Mouse (Mus musculus): Measurements from ENCODE around the gene Decr2. TPM values are rescaled to one million over a fixed set of nuclear protein-coding genes. Genes with fewer than 3 reads are reported as not detected.
A peak's percentile ranks its signal among the peaks of the same experiment; 100 is the strongest.
"Not testable (repeated sequence)": the region's sequence is repeated elsewhere in the genome, so short reads cannot be mapped to it uniquely, and the experiment has no call there.

The Decr2 gene
- total RNA-seq (2015; ENCODE audit: low replicate concordance) (1.8 TPM in 1 of 2 replicates, not detected in the other), total RNA-seq (2017; ENCODE audit: low replicate concordance) (1.4 TPM in 1 of 2 replicates, not detected in the other)

DNA sequence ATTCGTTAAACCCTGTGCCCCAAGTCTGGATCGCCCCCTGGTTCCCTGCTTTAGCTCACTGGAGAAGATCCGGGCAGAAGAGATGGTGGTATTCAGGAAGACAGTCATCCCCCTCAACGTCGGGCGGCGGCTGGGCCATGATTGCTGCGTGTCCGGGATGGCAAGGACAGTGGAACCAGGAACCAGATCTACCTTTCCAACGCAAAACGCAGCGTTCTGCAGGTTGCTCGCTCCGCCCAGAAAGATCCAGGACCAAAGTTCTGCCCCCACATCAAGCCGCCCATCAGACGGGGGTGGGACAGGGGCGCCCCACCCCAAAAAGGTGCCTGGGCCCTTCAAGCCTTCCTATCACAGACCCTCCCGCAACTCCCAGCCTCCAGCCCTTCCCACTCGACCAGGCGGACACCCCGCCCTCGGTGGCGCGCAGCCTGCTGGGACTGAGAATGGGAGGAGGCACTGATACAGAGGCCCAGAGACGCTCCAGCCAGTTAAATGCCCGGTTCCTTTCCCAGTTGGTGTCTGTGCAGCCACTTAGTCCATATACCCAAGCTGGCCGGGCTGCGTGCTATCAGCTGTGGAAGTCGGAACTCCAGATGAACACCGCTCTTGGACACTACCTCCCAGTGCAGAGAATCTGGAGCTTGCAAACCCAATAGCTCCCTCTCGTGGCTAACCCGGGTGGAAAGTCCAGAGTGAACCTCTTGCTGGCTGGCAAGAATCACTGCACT is at the start of gene Decr2:
Decr2 (minus strand) TSS at position 433 of the 728 bp plus-strand sequence.
- peak; percentile 83 for ATAC-seq (replicated peaks; ENCODE audit: low FRiP score, poor library complexity, severe bottlenecking)

DNA sequence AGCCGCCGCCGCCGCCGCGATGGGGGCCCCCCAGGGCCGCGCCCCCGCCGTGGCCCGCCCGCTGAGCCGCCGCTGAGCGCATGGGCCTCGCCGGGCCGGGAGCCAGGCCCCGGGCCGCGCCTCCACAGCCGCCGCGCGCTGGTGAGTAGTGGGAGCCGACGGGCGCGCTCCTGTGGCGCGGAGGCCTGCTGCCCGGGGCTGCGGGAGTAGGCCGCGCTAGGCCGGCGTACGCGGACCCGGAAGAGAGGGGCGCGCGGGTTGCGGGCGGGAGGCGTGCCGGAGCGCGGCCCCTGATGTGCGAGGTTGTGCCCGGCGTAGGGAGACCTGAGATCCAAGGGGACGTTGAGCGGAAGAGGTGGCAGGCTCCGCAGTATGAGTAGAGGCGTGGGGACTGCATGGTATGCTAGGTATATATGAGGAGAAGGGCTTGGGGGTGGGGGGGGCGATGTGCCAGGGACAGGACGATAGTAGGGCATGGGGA is 48.8 kb upstream of the Decr2 start:
- ATAC-seq (replicated peaks; ENCODE audit: low FRiP score, poor library complexity, severe bottlenecking): peak; percentile 47

DNA sequence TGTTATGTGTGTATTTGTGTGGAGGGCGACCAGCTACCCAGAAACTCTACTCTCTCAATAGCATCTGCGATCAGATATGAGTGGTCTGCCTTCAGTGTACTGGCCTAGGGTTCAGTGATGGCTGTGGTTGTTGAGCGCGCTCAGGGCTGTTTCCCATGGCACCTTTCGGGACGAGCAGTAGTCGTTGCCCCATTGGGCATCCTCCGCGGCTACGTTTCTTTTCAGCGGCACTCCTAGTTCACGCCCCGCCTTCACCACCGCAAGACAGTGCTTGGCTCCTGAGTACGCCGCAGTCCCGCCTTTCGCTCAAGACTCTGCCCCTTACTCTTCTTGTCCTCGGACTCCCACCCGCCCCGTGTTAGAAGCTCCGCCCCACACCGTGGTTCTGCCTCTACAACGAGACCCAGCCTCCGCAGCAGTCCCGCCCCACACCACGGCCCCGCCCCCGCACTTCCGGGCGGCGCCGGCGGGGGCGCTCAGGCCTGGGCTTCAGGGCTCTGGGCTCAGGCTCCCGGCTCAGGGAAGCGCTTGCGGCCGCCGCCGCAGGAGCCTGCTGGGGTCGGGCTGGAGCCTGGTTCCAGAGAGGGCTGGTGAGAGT is 48.2 kb upstream of the Decr2 start, which contains the start of gene Axin1:
Axin1 (plus strand) TSS at position 450 of the 598 bp plus-strand sequence.
- peak; percentile 91 for ATAC-seq (replicated peaks; ENCODE audit: low FRiP score, poor library complexity, severe bottlenecking)

DNA sequence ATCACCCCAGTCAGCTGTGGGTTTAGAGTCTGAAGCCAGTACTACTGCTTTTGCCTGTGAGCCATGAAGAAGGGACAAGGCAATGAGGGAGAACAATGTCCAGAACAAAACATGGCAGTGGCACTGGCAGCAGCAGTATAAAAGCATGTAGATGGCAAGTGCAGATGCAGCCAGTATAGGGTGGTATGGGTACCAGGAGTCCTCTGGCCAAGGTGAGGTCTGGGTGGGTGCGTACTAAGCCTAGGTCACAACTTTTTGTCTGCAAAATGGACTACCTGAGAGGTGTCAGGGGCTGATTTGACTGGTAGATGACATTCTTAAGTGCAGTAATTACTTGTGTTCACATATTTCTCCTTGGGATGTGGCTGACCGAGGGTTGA is 47.6 kb upstream of the Decr2 start:
- no peak for ATAC-seq (replicated peaks; ENCODE audit: low FRiP score, poor library complexity, severe bottlenecking)

DNA sequence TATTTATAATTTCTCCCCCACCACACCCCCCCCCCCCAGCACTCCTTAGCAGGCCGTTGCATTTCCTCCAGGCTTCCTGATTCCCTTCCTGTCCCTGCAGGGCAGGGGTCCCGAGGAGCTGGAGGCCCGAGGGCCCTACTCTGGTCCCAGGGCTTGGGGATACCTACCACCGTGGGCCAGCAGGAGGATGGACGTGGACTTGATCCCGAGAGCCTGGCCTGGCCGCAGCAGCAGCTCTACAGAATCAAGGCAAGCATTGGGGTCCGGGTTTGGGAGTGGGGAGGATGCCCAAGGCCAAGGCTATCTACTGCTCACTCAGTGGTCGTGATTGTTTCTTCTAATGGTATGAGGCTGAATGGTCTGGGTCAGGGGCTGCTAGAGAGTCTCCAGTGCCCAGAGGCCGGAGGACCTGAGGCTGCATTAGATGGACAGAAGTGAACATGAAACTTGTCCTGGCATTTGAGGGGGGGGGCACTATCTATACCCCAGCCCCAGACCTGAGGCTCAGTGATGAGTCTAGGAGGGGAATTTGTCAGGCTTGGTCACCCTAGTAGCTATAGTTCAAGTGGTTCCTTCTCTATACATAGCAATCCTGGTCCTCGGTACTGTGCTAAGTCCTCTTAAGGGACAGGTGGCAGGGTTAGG is 47.1 kb upstream of the Decr2 start:
- ATAC-seq (replicated peaks; ENCODE audit: low FRiP score, poor library complexity, severe bottlenecking): no peak

DNA sequence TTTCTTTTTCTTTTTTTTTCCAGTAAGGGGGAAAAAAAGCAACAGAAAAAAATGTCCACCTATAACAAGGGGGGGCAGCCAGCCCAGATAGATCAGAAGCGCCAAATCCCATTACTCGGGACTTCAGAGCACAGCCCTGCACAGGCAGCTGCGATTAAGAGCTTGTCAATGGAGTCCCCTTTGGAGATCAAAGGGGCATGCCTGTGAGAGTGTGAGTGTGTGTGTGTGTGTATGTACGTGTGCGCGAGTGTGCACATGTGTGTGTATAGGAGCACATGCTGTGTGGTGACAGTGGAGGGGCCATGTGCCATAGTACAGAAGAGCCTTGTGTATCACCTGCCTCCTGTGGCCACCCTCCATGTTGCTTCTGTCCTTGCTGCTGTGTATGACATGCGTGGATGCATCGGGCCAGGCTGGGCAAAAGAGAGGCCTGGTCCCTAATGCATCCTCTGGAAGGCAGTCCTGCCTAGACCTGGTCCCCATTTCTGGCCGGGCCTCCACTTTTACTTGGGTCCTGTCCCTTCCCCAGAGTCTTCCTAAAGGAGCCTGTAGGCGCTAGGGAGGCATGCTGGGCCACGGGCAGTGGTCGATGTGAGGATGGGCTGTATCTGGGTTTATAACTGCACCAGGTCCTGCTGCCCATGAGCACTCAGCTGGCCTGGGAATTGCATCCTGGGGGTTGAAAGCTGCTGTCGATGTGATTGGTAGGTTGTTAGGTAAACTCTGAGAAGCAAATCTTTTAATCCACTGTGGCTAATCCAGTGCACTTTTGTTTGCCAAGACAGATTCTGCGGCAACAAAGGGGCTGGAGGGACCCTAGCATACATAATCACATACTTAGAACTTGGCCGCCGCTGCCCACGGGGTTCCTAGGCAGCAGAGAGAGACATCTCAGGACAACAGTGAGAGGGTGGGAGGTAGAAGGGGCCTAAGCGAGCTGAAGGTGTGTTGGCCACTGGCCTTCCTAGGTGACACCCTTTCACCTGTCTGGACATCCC is 42.0 kb upstream of the Decr2 start:
- no peak for ATAC-seq (replicated peaks; ENCODE audit: low FRiP score, poor library complexity, severe bottlenecking)

DNA sequence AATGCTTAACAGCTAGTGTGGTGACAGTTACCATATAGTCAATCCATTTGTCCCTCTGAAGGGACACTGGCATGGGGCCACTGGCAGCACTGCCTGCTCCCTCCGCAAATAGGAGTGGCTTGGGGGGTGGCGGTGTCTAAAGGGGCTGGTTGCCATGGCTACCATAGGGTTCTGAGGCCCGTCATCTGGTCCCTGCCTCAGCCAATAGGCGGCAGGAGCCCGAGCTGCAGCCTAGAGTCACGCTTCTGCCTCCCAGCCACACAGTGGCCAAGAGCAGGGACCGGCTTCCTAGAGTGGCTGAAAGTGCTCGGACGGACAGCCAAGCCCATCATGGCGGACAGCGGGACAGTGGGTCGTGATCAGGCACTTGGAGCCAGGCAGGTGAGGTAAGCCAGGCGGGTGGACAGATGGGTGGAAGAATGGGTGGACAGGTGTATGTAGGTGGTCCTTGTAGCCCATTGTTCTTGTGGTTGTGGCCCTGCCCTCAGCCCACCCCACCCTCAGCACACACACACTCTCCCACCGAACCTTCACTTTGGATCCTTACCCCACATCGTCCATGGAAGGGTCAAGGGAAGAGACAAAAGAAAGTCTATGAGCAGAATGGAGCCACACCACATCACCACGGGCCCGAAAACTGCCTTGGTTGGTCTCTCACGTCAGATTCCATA is 41.1 kb upstream of the Decr2 start:
- ATAC-seq (replicated peaks; ENCODE audit: low FRiP score, poor library complexity, severe bottlenecking): no peak

DNA sequence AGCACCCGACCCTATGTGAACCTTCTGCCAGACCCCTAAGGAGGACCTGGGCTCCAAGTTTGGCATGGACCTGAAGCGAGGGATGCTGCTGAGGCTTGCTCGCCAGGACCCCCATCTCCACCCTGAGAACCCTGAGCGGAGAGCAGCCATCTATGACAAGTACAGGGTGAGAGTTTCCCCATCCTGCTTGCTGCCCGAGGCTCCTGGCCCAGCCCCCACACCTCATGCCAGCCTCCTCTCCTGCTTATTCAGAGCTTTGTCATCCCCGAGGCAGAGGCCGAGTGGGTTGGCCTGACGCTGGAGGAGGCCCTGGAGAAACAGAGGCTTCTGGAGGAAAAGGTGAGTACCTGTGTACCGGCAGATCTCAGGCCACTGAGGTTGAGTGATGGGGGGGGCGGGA is 35.1 kb upstream of the Decr2 start:
- no peak for ATAC-seq (replicated peaks; ENCODE audit: low FRiP score, poor library complexity, severe bottlenecking)

DNA sequence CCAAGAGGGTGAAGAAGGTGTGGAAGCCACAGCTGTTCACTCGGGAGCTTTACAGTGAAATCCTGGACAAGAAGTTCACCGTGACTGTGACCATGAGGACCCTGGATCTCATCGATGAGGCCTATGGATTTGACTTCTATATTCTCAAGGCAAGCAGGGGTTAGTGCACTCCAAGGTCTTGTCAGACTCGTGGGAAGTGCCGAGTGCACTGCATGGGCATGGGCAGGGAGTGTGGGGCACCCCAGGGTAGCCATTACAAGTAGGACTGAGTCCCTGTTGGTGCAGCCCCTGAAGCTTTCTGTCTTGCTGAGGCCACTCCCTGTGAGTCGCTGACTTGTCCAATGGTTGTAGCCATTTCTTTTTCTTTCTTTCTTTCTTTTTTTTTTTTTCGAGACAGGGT is 34.4 kb upstream of the Decr2 start:
- ATAC-seq (replicated peaks; ENCODE audit: low FRiP score, poor library complexity, severe bottlenecking): no peak

DNA sequence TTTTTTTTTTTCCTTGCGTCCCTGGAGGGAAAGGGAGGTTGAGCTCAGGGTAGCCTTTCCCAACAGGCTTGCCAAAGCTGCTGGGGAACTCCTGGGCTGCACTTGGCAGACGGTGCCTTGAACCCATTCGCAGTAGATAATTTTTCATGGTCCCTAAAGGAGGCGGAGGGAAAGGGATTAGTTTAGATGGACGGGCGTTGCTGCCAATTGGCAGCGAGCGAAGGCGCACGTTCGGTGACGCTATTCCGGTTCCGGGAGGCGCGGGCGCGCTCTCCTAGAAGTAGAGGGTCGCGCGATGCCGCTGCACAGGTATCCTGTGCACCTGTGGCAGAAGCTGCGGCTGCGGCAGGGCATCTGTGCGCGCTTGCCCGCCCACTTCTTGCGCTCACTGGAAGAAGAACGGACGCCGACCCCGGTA is 33.1 kb upstream of the Decr2 start, which contains the start of gene Mrpl28:
Mrpl28 (plus strand) TSS at position 234 of the 418 bp plus-strand sequence.
- ATAC-seq (replicated peaks; ENCODE audit: low FRiP score, poor library complexity, severe bottlenecking): peak; percentile 92

DNA sequence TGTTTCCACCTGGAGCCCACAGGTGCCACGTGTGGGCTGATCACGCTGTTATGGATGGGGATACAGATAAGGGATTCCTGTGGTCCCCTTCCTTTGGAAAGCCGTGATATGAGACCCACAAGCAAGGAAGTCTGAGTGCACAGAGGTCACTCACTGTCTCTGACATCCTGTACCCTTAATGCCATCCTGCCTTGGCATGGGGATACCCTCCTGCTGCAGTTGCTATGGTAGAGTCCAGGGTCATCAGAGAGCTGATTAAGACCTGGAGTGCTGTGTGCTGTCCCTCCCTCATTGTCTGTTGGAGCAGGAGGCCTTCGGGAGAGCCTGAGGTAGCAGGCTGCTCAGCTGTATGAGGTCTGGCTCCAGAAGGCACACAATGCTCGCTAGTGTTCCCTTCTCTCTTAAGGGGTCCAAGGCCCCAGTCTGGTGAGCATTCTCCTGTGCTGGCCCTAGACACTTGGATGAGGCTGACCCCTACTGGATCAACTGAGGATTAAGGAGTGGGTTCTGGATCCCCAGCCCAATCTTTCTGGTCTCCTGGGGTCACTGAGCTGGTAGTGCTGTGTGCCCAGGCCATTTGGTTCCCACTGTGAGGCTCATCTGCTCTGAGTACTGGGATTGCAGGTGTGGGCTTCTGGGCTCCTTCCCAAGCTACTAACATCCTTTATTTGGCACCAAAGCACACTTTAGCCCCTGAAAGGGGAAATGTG is 32.4 kb upstream of the Decr2 start:
- no peak for ATAC-seq (replicated peaks; ENCODE audit: low FRiP score, poor library complexity, severe bottlenecking)

DNA sequence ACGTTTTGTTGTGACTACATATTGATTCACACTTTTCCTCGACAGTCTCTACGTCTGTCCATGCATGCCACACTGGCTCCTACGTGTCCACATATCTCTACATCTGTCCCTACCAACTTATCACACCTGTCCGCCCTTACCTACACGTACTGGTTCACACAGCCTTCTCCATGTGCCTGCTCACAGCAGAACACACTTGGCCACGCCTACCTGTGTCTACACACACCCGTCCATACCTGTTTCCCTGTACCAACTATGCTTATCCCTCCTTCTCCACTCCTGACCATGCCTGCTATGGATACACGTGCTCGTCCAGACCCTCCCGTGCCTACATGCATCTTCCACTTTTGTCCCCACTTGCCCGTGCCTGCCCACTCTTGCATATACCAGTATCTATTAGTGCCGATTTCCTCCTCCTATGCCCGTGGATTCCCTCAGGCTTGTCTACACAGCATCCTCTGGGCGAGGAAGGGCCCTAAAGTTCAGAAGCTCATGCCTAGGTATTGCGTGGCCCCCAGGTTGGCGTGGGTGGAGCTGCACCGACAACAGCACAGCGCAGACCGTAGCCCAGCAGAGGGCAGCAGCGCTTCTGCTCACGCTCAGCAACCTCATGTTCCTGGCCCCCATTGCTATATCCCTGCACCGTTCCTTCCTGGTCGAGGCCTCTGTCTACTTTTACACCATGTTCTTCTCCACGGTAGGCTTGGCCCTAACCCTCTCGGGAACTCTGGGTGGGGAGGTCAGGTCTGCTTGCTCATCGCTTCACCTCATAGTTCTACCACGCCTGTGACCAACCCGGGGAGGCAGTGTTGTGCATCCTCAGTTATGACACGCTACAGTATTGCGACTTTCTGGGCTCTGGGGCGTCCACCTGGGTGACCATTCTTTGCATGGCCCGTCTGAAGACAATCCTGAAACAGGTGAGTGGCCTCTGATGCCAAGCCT is 29.9 kb upstream of the Decr2 start:
- peak; percentile 47 for ATAC-seq (replicated peaks; ENCODE audit: low FRiP score, poor library complexity, severe bottlenecking)

DNA sequence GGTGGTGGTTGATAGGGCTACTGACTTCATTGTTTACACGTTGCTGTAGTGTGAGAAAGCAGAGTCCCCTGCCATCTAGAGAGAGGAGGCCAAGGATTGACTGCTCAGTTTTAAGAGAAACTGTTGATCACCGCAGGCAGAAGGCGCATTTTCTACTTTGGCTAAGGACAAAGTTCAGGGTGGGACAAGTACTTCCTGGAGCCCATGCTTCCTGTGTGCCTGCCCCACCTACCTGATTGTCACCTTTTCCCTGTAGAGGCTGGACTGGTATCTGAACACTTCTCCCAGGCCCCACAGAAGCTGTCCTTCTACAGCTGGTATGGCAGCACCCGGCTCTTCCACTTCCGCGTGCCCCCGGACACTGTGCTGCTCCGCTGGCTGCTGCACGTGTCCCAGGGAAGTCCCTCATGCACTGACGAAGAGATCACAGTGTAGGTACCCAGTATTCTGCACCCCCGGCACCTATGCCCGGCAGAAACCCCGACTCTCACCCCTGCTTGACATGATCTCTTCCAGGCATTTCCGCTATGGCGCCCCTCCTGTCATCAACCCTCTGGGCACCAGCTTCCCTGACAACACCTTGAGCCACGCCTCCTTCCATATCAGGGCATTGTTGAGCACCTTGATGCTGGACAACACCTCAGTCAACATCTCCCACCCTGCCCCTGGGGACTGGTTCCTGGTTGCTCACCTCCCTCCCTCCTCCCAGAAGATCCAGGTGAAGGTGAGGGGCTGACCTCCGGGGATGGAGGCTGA is 26.5 kb upstream of the Decr2 start:
- no peak for ATAC-seq (replicated peaks; ENCODE audit: low FRiP score, poor library complexity, severe bottlenecking)

DNA sequence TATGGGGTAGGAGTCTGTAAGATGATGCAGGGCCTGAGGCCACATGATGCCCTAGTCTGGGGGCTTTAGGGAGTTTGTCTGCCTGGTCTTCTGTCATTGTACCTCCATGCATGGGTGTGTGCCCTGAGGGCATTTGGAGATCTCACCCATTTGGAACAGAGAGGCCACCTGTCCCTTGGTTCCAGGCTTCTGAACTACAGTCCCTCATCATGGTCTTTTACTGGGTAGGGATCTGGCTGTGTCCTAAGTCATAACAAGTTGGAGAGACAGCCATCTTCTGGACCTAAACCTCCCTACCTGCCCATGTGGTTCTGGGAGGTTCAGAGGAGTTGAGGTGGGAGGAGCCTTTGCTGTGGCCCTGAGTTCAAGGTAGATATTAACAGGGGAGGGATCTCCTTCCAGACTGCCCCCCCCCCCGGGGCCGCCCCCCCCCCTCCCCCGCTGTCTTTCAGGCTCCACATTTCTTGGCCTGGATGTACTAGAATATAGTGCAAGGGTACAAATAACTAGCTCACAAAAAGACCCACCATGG is 25.9 kb upstream of the Decr2 start:
- ATAC-seq (replicated peaks; ENCODE audit: low FRiP score, poor library complexity, severe bottlenecking): no peak

DNA sequence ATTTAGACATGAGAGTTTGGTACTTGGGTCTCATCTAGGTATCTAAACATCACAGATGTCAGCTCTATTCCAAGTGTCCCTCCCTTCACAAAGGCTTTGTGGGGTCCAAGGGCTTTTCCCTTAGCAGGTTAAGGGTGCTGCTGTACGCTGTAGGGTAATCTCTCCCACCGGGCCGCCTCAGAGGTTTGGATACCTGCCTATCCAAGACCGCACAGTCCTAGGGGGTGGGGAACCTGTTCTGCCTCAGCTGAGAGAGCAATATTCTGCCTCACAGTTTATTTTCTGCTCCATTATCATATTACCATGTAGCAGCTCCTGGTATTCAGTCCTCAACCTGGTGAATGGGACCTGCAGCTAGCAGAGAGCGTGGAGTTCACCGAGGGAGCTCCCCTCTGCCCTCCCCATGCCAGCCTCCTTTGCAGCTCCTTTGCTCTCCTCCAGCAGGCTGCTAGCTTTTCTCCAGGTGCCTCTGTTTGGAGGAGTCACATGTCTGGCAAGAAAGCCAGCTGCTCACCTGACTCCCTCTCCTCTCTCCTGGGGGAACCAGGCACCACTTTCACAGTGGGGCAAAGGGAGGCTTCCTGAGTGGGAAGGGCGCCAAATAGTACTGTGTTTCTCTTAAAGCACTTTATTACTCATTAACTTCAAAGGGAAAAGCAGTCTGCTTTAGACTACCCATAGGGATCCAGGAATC is 25.2 kb upstream of the Decr2 start:
- no peak for ATAC-seq (replicated peaks; ENCODE audit: low FRiP score, poor library complexity, severe bottlenecking)

DNA sequence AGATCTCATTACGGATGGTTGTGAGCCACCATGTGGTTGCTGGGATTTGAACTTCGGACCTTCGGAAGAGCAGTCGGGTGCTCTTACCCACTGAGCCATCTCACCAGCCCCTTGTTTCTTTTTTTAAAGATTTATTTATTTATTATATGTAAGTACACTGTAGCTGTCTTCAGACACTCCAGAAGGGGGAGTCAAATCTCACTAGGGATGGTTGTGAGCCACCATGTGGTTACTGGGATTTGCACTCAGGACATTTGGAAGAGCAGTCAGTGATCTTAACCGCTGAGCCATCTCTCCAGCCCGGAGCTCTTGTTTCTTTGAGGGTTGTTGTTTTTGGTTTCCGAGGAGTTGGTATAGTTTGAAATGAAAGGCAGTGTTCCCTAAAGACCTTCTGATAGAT is 24.3 kb upstream of the Decr2 start:
- ATAC-seq (replicated peaks; ENCODE audit: low FRiP score, poor library complexity, severe bottlenecking): not testable (repeated sequence)
